Mouse (Mus musculus) midbrain, embryonic 13.5 days (tissue): ENCODE results near the gene Trim69. TPM values are rescaled to one million over a fixed set of nuclear protein-coding genes. Genes with fewer than 3 reads are reported as not detected.

Experiments used
- ATAC-seq: fragments of 200-750 bp; cut with Nextera tagmentation; 2 replicates; pipeline ENCODE4 v1.8.0; 2017; ENCODE audit warnings: mild to moderate bottlenecking, moderate TSS enrichment, moderate library complexity
- H3K27ac ChIP-seq: fragments of 300-500 bp; sonication (generic); 2 replicates; pipeline ENCODE4 v1.5.1; 2015; ENCODE audit warnings: inconsistent platforms, mild to moderate bottlenecking, moderate library complexity
- H3K27me3 ChIP-seq: fragments of 300-500 bp; sonication (generic); 2 replicates; pipeline ENCODE4 v1.6.1; 2015; ENCODE audit warnings: mild to moderate bottlenecking, inconsistent platforms
- H3K36me3 ChIP-seq: fragments of 300-500 bp; sonication (generic); 2 replicates; pipeline ENCODE4 v1.6.1; 2015; ENCODE audit warnings: mild to moderate bottlenecking, inconsistent platforms
- H3K4me1 ChIP-seq: fragments of 300-500 bp; sonication (generic); replicated peaks from 2 replicates; pipeline ENCODE4 v1.6.1; 2015; ENCODE audit warnings: inconsistent platforms
- H3K4me2 ChIP-seq: fragments of 300-500 bp; sonication (generic); replicated peaks from 2 replicates; pipeline ENCODE4 v1.6.1; 2015; ENCODE audit warnings: moderate library complexity, mild to moderate bottlenecking, inconsistent platforms
- H3K4me3 ChIP-seq: fragments of 300-500 bp; sonication (generic); replicated peaks from 2 replicates; pipeline ENCODE4 v1.5.1; 2015; ENCODE audit warnings: mild to moderate bottlenecking, inconsistent platforms
- H3K9ac ChIP-seq: fragments of 300-500 bp; sonication (generic); replicated peaks from 2 replicates; pipeline ENCODE4 v1.6.1; 2015; ENCODE audit warnings: mild to moderate bottlenecking, inconsistent platforms
- H3K9me3 ChIP-seq: fragments of 300-500 bp; sonication (generic); 2 replicates; pipeline ENCODE4 v1.6.1; 2016; ENCODE audit warnings: mild to moderate bottlenecking, inconsistent platforms
- WGBS: fragments of 180-500 bp; shearing (Covaris S2); methylation state at CpG from one replicate; pipeline ENCODE4 v1.1.7; 2015; 5-methylcytosine and 5-hydroxymethylcytosine counted together
- polyA plus RNA-seq: library from polyadenylated mRNA; unstranded; fragments of >200 nt; fragmentation: Nextera tagmentation; extraction: Ambion mirVana; gene quantifications from 2 replicates; pipeline ENCODE4 v1.2.1, GENCODE M21; 2015

Gene Trim69
- polyA plus RNA-seq, 1 experiment from 2014 or later = not detected

DNA sequence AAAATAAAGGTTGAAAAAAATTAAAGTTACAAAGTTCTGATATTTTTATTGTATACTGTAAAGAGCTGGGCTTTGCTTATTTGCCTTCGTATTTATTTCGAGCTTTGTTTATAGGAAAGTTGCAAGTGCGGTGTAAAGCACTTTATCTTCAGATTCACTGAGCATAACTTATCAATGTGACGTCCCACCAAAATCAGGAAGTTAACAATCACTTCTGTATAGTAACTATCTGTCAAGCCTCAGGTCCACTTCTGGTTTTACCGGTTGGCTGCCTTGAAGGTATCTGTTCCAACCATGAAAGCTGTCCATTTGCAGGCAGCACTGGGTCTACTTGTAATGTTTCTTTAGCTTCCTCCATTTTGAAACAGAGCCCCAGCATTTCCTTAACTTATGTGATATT, 61.8 kb downstream of the Trim69 start:
- 95% methylated on average over 5 of the region's 5 CpGs for WGBS
- Histone ChIP-seq H3K27ac (no peak overlapping the region), H3K9ac (no peak overlapping the region), H3K4me2 (no peak overlapping the region), H3K4me1 (no peaks in the 10 kb centered on the region), H3K27me3 (no peaks in the 10 kb centered on the region), H3K9me3 (no peaks in the 10 kb centered on the region), H3K4me3 (no peak overlapping the region), H3K36me3 (no peaks in the 10 kb centered on the region)
- ATAC-seq = no peak

DNA sequence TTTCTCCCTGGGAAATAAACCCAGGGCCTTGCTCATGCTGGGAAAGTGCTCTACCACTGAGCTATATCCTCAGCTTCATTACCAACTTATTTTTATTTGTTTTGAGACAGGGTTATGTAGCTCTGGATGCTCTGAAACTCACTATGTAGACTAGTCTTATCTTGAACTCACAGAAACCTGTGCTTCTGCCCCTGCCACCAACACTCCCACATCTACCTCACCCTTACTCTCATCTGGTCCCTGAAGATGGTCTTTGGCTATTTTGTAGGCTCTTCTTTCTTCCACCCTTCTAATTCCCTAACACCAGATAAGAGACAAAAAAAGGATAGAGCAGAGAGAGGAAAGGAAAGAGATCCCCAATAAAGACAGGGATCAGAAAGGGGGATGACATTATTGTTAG, 63.2 kb downstream of the Trim69 start:
- Histone ChIP-seq H3K4me2 (no peak overlapping the region), H3K27ac (no peak overlapping the region), H3K36me3 (no peaks in the 10 kb centered on the region), H3K4me3 (no peak overlapping the region), H3K9ac (no peak overlapping the region), H3K9me3 (no peaks in the 10 kb centered on the region), H3K27me3 (no peaks in the 10 kb centered on the region), H3K4me1 (no peaks in the 10 kb centered on the region)
- no peak for ATAC-seq

Other genes starting within 250 kb of the Trim69 start
- gene Ctdspl2, start 204.7 kb upstream of the Trim69 start, polyA plus RNA-seq = 43.0 and 46.0 TPM in 2 replicates
- gene Mageb3, start 204.6 kb upstream of the Trim69 start, polyA plus RNA-seq = 0.49 and 0.79 TPM in 2 replicates
- gene Eif3j1, start 132.2 kb upstream of the Trim69 start, polyA plus RNA-seq = 10.2 and 11.4 TPM in 2 replicates
- gene Spg11, start 42.3 kb upstream of the Trim69 start, polyA plus RNA-seq = 9.7 and 11.2 TPM in 2 replicates
- gene B2m, start 13.0 kb upstream of the Trim69 start, polyA plus RNA-seq = 82.5 and 82.7 TPM in 2 replicates
- gene Patl2, start 25.5 kb downstream of the Trim69 start, polyA plus RNA-seq = not detected in 2 replicates
- not detected in 2 replicates for gene Terb2, start 25.6 kb downstream of the Trim69 start, polyA plus RNA-seq
- gene Sord, start 74.0 kb downstream of the Trim69 start, polyA plus RNA-seq = 18.2 and 20.0 TPM in 2 replicates
- gene Duox2, start 137.7 kb downstream of the Trim69 start, polyA plus RNA-seq = 0.04 TPM in 1 of 2 replicates, not detected in the other
- gene Duoxa2, start 138.2 kb downstream of the Trim69 start, polyA plus RNA-seq = not detected in 2 replicates
- gene Duoxa1, start 153.0 kb downstream of the Trim69 start, polyA plus RNA-seq = 0.20 and 0.39 TPM in 2 replicates
- 0.13 and 0.15 TPM in 2 replicates for gene Duox1, start 155.0 kb downstream of the Trim69 start, polyA plus RNA-seq
- 7.1 and 10.2 TPM in 2 replicates for gene Shf, start 208.5 kb downstream of the Trim69 start, polyA plus RNA-seq